Mouse (Mus musculus): Measurements from ENCODE around the gene Atp11b. TPM values are rescaled to one million over a fixed set of nuclear protein-coding genes. Genes with fewer than 3 reads are reported as not detected.
A peak's percentile ranks its signal among the peaks of the same experiment; 100 is the strongest.

Gene Atp11b
- 23.0 and 23.9 TPM in 2 replicates for polyA plus RNA-seq (2015; fragmentation: Nextera tagmentation; extraction: Ambion mirVana)

- under 1% methylated on average over 88 of the region's 114 CpGs for WGBS
- DNase-seq (ENCODE audit: low spot score) (peak; percentile 84), ATAC-seq (replicated peaks; ENCODE audit: low FRiP score, low read depth) (peak; percentile 93)
- TF ChIP-seq CTCF (IDR thresholded peaks at IDR 0.05; ENCODE audit: low read depth), result peak; percentile 33; the same call in 1 of the 2 replicates
- Histone ChIP-seq H3K4me3 (replicated peaks; ENCODE audit: low read depth, low read length) (peak within 1 kb of the TSS; percentile 75), H3K4me2 (ENCODE audit: low read length) (peak within 1 kb of the TSS; percentile 69), H3K36me3 (ENCODE audit: insufficient read depth, low read length) (no peaks in the 10 kb centered on the region), H3K9me3 (replicated peaks; ENCODE audit: low read length) (no peaks in the 10 kb centered on the region), H3K27ac (peak within 1 kb of the TSS; percentile 93), H3K4me1 (replicated peaks; ENCODE audit: insufficient read depth, low read length) (no peaks in the 10 kb centered on the region), H3K27me3 (ENCODE audit: insufficient read depth, low read length) (no peaks in the 10 kb centered on the region), H3K9ac (ENCODE audit: low read depth, low read length) (peak within 1 kb of the TSS; percentile 80)
These were observed at the start of gene Atp11b for GRCm38 (mm10) chr3:35753825-35754767. Atp11b (plus strand) TSS chr3:35754106.

GRCm38 (mm10) chr3:35704328-35704613, 49.6 kb upstream of the Atp11b start:
- Histone ChIP-seq H3K4me2 (ENCODE audit: low read length) (no peak overlapping the region), H3K9ac (ENCODE audit: low read depth, low read length) (no peak overlapping the region), H3K4me3 (replicated peaks; ENCODE audit: low read depth, low read length) (no peak overlapping the region), H3K27me3 (ENCODE audit: insufficient read depth, low read length) (no peaks in the 10 kb centered on the region), H3K36me3 (ENCODE audit: insufficient read depth, low read length) (no peaks in the 10 kb centered on the region), H3K4me1 (replicated peaks; ENCODE audit: insufficient read depth, low read length) (no peaks in the 10 kb centered on the region), H3K9me3 (replicated peaks; ENCODE audit: low read length) (no peaks in the 10 kb centered on the region), H3K27ac (no peak overlapping the region)
- DNase-seq (ENCODE audit: low spot score), result no peak
- ATAC-seq (replicated peaks; ENCODE audit: low FRiP score, low read depth), result no peak
- TF ChIP-seq CTCF (IDR thresholded peaks at IDR 0.05; ENCODE audit: low read depth), result no peak
- WGBS, result 74% methylated on average over 4 of the region's 4 CpGs

DNA sequence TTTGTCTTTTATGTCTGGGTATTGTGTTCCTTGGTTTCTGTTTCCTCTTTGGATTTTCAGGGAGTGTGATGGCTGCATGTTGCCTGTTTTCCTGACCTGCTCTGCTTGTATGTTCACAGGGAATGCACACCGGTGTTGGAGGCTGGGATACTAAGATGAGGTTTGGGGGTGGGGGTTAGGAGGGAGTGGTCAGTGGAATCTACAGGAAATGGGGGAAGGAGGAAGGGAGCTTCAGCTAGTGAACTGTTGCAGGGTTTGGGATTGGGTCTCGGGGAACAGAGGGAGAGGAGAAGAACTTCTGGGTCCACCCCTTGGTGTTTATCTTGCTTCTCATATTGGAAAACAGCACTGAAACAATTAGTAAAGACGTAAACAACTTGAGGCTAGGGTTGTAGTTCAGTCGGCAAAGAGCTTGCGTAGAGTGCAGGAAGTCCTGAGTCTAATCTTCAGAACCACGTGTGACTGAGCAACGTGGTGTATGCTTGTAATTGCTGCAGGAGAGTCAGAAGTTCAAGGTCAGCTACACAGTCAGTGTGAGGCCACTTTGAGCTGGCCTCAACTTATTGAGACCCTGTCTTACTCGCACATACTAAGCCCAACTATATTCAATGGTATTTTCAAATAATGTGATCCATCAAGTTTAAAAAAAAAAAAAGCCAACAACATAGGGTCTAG, 34.2 kb upstream of the Atp11b start:
- DNase-seq (ENCODE audit: low spot score) (no peak), ATAC-seq (replicated peaks; ENCODE audit: low FRiP score, low read depth) (no peak)
- no peaks in the 10 kb centered on the region for H3K4me1 ChIP-seq (replicated peaks; ENCODE audit: insufficient read depth, low read length)
- H3K4me3 ChIP-seq (replicated peaks; ENCODE audit: low read depth, low read length), result no peak overlapping the region
- no peak overlapping the region for H3K4me2 ChIP-seq (ENCODE audit: low read length)
- H3K27me3 ChIP-seq (ENCODE audit: insufficient read depth, low read length), result no peaks in the 10 kb centered on the region
- no peaks in the 10 kb centered on the region for H3K36me3 ChIP-seq (ENCODE audit: insufficient read depth, low read length)
- WGBS, result 78% methylated on average over 8 of the region's 8 CpGs
- no peak overlapping the region for H3K9ac ChIP-seq (ENCODE audit: low read depth, low read length)
- no peak for TF ChIP-seq CTCF (IDR thresholded peaks at IDR 0.05; ENCODE audit: low read depth)
- no peak overlapping the region for H3K27ac ChIP-seq
- no peaks in the 10 kb centered on the region for H3K9me3 ChIP-seq (replicated peaks; ENCODE audit: low read length)

DNA sequence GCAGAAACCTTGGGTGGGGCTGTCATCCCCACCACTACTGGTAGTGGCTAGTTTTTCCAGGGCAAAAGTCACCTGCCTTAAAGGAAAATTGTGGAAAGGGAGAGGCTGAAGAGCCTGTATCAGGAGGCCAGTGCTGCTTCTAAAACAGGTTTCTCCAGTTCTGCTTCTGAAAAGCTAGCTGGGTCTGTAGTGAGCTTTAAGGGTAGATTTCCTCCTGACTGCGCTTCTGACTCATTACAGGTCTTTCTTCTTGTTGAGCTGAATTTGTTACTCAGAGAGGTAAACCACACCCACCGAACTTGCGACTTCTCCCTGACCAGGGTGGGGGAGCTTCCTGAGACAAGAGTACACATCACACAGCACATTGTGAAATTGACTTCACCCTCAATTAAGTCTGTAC, 33.1 kb upstream of the Atp11b start:
- H3K27me3 ChIP-seq (ENCODE audit: insufficient read depth, low read length), result no peaks in the 10 kb centered on the region
- no peak overlapping the region for H3K9ac ChIP-seq (ENCODE audit: low read depth, low read length)
- ATAC-seq (replicated peaks; ENCODE audit: low FRiP score, low read depth), result peak; percentile 76
- H3K4me3 ChIP-seq (replicated peaks; ENCODE audit: low read depth, low read length), result no peak overlapping the region
- peak; percentile 32 for DNase-seq (ENCODE audit: low spot score)
- no peaks in the 10 kb centered on the region for H3K4me1 ChIP-seq (replicated peaks; ENCODE audit: insufficient read depth, low read length)
- TF ChIP-seq CTCF (IDR thresholded peaks at IDR 0.05; ENCODE audit: low read depth), result no peak
- no peaks in the 10 kb centered on the region for H3K36me3 ChIP-seq (ENCODE audit: insufficient read depth, low read length)
- H3K27ac ChIP-seq, result 0 out of 2 replicates have a peak overlapping the region, but pooled peaks have one; percentile 40
- 59% methylated on average over 3 of the region's 3 CpGs for WGBS
- H3K4me2 ChIP-seq (ENCODE audit: low read length), result no peak overlapping the region
- H3K9me3 ChIP-seq (replicated peaks; ENCODE audit: low read length), result no peaks in the 10 kb centered on the region

GRCm38 (mm10) chr3:35721818-35722446, 32.0 kb upstream of the Atp11b start:
- H3K9me3 ChIP-seq (replicated peaks; ENCODE audit: low read length), result no peaks in the 10 kb centered on the region
- H3K4me2 ChIP-seq (ENCODE audit: low read length), result no peak overlapping the region
- no peak overlapping the region for H3K9ac ChIP-seq (ENCODE audit: low read depth, low read length)
- no peaks in the 10 kb centered on the region for H3K4me1 ChIP-seq (replicated peaks; ENCODE audit: insufficient read depth, low read length)
- no peak for TF ChIP-seq CTCF (IDR thresholded peaks at IDR 0.05; ENCODE audit: low read depth)
- no peaks in the 10 kb centered on the region for H3K36me3 ChIP-seq (ENCODE audit: insufficient read depth, low read length)
- WGBS, result 65% methylated on average over 4 of the region's 4 CpGs
- no peak overlapping the region for H3K4me3 ChIP-seq (replicated peaks; ENCODE audit: low read depth, low read length)
- ATAC-seq (replicated peaks; ENCODE audit: low FRiP score, low read depth), result no peak
- H3K27me3 ChIP-seq (ENCODE audit: insufficient read depth, low read length), result no peaks in the 10 kb centered on the region
- H3K27ac ChIP-seq, result no peak overlapping the region
- DNase-seq (ENCODE audit: low spot score), result no peak

DNA sequence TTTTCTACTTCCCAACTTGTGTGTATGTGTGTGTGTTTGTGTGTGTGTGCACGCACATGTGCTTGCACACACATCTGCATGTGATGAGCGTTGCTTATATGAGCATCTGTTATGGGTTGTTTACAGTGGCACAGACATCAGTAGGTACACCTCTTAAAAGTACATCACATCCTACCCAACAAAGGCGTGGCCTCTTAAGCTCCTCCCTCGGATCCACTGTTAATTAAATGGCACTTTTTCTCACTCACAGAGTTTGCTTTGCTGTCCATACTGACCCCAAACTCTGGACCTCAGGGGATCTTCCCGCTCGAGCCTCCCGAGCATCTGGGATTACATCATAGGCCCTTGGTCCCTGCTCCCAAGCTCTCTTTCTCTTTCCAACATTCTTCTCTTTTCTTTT, 31.1 kb upstream of the Atp11b start:
- ATAC-seq (replicated peaks; ENCODE audit: low FRiP score, low read depth) (no peak), DNase-seq (ENCODE audit: low spot score) (no peak)
- no peak overlapping the region for H3K4me2 ChIP-seq (ENCODE audit: low read length)
- no peaks in the 10 kb centered on the region for H3K36me3 ChIP-seq (ENCODE audit: insufficient read depth, low read length)
- no peaks in the 10 kb centered on the region for H3K9me3 ChIP-seq (replicated peaks; ENCODE audit: low read length)
- TF ChIP-seq CTCF (IDR thresholded peaks at IDR 0.05; ENCODE audit: low read depth), result no peak
- no peak overlapping the region for H3K9ac ChIP-seq (ENCODE audit: low read depth, low read length)
- no peak overlapping the region for H3K27ac ChIP-seq
- no peaks in the 10 kb centered on the region for H3K4me1 ChIP-seq (replicated peaks; ENCODE audit: insufficient read depth, low read length)
- no peaks in the 10 kb centered on the region for H3K27me3 ChIP-seq (ENCODE audit: insufficient read depth, low read length)
- WGBS, result 90% methylated on average over 7 of the region's 7 CpGs
- no peak overlapping the region for H3K4me3 ChIP-seq (replicated peaks; ENCODE audit: low read depth, low read length)

All from kidney, postnatal 0 days (tissue).